Mouse (Mus musculus): ENCODE measurements at regions not wholly inside any gene's neighbourhood (a gene's known extent, or its start where the extent isn't known, plus 50 kb on each side); places are given as distances from the start of the nearest gene placed in this dataset.

DNA sequence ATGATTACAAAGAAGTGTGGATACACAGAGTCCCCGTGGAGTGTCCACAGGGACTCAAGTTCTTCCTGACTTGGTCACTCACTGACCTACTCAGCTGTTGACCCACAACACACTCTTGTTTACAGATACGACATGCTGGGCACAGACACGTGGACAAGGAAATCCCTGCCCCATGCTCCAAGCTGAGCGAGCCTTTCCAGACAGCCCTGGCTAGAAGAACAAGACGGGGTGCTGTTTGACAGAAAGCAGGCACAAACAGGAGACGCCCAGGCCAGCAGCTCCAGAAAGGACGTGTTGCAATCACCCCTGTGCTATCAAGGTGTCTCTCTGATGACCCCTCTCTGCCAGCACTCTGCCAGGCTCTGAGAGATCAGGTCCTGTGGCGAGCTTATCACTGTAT is 112.6 kb upstream of the Gm14444 start:
- DNase-seq = peak; percentile 14

- DNase-seq = no peak
These were observed 109.9 kb upstream of the Gm14444 start for GRCm38 (mm10) chr2:174899940-174900670.

GRCm38 (mm10) chr2:174900671-174900991 is 109.4 kb upstream of the Gm14444 start:
- DNase-seq = peak; percentile 66

- DNase-seq = no peak
These were observed 108.2 kb upstream of the Gm14444 start for GRCm38 (mm10) chr2:174901801-174902200.

GRCm38 (mm10) chr2:174903627-174904026 is 106.4 kb upstream of the Gm14444 start:
- DNase-seq = no peak

- DNase-seq = peak; percentile 58
These were observed 104.0 kb upstream of the Gm14444 start for GRCm38 (mm10) chr2:174905865-174906639.

DNA sequence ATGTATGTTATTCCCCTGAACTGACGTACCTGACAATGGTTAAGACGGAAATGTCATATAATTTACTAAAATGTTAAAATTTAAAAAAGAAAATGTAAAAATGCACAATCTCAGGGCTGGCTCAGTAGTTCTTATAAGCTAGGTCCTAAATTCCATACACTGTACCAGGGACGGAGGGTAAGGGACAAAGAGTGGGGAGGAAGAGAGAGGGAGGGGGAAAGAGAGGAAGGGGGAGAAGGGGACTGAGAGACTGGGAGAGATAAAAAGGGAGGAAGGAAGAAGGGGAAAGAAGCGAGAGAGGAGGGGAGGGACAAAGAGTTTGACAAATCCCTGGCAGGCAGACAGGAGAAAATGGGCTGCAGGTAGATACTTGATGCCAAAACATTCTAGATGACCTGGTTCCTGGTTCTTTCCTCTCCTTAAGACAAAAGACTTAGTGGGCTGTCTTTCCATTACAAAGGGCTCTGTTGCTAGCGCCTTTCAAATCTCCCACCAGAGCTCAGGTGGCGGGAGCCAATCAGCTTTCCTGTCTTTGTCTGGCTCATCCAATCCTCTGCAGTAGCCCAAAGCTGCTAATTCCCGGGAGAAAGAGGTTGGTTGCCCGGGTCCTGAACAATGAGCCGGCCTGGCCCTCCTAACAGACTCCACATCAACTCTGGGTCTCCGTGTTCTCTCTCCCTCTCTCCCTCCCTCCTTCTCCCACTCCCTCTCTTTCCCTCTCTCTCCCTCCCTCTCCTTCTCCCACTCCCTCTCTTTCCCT is 92.7 kb upstream of the Gm14444 start:
- no peak for DNase-seq

DNA sequence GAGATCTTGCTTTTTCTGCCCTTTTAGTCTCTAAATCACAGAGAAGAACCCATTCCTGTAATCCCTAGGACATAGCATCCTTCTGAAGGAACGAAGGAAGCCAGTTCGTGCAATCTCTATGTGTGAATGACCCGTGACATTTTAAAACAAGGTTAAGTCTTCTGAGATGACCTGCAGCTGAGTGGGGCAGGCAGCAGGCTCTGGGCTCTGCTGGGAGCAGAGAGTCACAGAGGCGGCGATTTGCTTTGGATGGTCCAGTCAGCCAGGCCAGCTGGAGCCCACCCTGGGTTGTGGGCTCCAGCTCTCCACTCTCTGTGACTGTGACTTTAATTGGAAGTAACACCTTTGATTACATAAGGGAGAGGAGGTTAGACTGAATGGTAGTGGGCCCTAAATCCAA is 92.1 kb upstream of the Gm14444 start:
- DNase-seq = no peak

- DNase-seq = no peak
These were observed 87.8 kb upstream of the Gm14444 start for GRCm38 (mm10) chr2:174922208-174922607.

DNA sequence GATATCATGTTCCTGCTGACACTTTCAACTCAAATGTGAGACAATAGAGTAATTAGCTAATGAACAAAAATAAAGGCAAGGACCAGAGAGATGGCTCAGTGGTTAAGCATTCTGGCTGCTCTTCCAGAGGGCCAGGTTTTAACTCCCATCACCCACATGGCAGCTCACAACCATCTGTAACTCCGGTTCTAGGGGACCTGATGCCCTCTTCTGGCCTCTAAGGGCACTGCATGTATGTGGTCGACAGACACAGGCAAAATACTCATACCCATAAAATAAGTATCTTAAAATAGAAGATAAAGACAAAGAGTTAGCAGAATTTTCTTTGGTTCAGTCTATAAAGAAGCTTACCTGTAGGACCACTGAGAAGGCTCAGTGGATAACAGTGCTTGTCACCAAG is 80.3 kb upstream of the Gm14444 start:
- no peak for DNase-seq

DNA sequence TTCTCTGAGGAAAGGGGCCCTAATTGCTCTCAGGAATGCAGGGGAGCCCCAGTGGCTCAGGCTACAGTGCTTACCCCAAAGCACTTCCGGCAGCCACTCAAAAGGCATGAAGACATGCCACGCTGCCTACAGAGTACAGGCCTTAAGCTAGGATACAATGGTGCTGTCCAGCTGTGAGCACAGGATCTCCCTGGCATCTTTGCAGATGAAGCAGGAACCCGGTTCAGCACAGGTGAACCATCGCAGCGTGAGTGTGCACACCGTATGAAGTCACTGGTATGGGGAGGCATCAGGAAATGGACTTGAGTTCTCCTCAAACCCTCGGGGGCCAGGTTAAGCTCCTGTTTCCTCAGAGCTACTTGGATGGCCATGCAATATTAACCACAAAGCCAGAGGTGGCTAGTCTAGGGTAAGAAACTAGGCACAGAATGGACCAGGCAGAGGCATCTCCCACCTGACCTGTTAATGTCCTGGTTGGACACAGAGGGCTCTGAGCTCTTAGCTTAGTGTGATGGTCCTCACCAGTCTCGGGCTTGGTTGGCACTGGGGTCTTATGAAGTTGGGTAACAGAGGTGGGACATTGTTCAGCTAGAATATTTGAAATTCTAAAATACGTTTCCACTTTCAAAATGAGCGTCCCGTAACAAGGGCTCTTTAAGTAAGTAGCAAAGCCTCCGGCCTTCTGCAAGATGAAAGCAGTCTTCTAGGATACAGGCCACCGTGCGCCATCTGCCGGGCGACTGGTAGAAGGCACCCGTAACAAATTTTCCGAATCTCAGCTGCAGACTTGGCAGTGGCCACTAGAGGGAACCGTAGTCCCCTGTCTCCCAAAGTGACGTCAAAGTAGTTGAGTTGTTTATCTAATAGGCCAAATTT is 77.7 kb upstream of the Gm14444 start:
- peak; percentile 80 for DNase-seq

GRCm38 (mm10) chr2:174933013-174933353 is 77.1 kb upstream of the Gm14444 start:
- no peak for DNase-seq

DNA sequence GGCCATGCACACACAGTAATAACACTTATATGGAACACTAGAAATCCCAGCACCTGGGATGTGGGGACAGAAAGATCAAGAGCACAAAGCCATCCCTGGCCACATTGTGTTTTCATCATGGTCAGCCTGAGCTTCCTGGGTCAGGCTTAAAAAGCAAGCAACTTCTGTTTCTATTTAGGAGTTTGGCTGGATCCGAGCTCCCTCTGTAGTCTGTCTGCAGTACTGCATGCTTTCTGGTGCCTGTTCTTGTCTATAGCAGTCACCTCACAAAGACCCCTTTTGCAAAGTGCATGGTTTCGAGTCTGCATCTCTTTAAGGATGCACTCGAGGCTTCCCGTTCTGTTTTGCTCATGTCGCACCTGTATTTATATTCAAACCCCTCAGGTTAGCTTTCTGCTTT is 73.4 kb upstream of the Gm14444 start:
- peak; percentile 31 for DNase-seq

- no peak for DNase-seq
These were observed 72.1 kb upstream of the Gm14444 start for GRCm38 (mm10) chr2:174937930-174938329.

DNA sequence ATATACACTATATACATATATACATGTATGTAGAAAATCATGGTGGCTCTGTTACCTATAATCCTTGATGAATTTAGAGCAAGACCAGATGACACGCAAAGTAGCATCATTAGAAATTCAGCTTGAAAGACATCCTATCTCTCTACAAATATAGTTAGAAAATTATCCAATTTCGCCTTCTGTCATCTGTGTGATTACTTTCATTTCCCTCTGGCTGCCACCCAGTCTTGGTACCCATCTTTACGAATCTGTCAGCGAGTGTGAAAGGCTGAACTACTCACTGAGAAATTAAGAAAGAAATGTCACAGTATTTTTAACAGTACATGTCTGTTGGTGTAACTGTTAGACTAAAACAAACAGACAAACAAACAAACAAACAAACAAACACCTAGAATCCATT is 67.8 kb upstream of the Gm14444 start:
- no peak for DNase-seq

DNA sequence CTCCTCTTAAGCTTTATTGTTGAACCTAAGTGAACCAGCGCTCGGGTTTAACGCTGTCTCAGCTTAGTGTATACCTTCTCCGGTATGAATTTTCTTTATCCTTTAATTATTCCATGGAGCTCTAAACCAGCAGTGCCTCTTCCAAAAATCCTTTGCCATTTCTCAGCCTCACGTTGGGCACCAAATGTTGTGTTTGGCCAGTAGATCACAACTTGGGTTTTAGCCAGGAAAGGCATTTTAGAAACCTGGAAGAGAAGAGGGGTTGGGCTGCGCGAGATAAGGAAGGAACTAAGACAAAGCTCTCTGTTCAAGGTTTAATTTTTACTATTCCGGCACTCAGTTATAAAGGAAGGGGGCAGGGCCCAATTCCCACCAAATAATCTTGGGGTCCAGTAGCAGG is 61.9 kb upstream of the Gm14444 start:
- DNase-seq = no peak
